Mouse (Mus musculus) heart, adult 2 months (tissue): ENCODE results near the gene Fam234b. TPM values are rescaled to one million over a fixed set of nuclear protein-coding genes. Genes with fewer than 3 reads are reported as not detected.
A peak's percentile ranks its signal among the peaks of the same experiment; 100 is the strongest.

Source experiments
- DNase-seq, 2 experiments: peaks; one replicate each; pipeline ENCODE4 v3.0.0; 2021
- H3K27ac ChIP-seq: fragments of 200-600 bp; 2 replicates; pipeline ENCODE4 v1.8.1; 2022
- H3K27me3 ChIP-seq: fragments of 200-500 bp; 2 replicates; pipeline ENCODE4 v1.6.1; 2012; ENCODE audit warnings: mild to moderate bottlenecking, low read length, inconsistent platforms, mixed read lengths; ENCODE audit not compliant: control insufficient read depth, insufficient read depth
- H3K36me3 ChIP-seq: fragments of 200-500 bp; 2 replicates; pipeline ENCODE4 v1.6.1; 2012; ENCODE audit warnings: low read length, inconsistent platforms; ENCODE audit not compliant: control insufficient read depth, insufficient read depth
- H3K4me1 ChIP-seq: fragments of 200-500 bp; 2 replicates; pipeline ENCODE4 v1.6.1; 2011; ENCODE audit warnings: low read length; ENCODE audit not compliant: control insufficient read depth, insufficient read depth
- H3K4me3 ChIP-seq: fragments of 200-600 bp; 2 replicates; pipeline ENCODE4 v1.8.1; 2022
- H3K79me2 ChIP-seq: fragments of 200-500 bp; replicated peaks from 2 replicates; pipeline ENCODE4 v1.6.1; 2012; ENCODE audit warnings: mild to moderate bottlenecking, inconsistent platforms, low read length, moderate library complexity, mixed read lengths; ENCODE audit not compliant: control insufficient read depth, insufficient read depth
- H3K9ac ChIP-seq: fragments of 200-500 bp; 2 replicates; pipeline ENCODE4 v1.6.1; 2012; ENCODE audit warnings: low read depth, mild to moderate bottlenecking, control low read depth, inconsistent platforms, low read length, mixed read lengths
- CTCF ChIP-seq: fragments of 200-600 bp; IDR thresholded peaks from 2 replicates; pipeline ENCODE4 v1.8.1; 2022; ENCODE audit warnings: antibody characterized with exemption, mild to moderate bottlenecking, moderate library complexity
- EP300 ChIP-seq: fragments of 200-500 bp; IDR thresholded peaks from 2 replicates; pipeline ENCODE4 v1.6.1; 2011; ENCODE audit warnings: low read depth, low read length, control low read depth; ENCODE audit not compliant: insufficient read depth
- POLR2A ChIP-seq: fragments of 200-500 bp; IDR thresholded peaks from 2 replicates; pipeline ENCODE4 v1.6.1; 2011; ENCODE audit warnings: mild to moderate bottlenecking, low read depth, low read length, control low read depth; ENCODE audit not compliant: insufficient read depth
- WGBS: fragments of 180-500 bp; shearing (Covaris S2); methylation state at CpG from one replicate; pipeline ENCODE4 v1.1.7; 2018; 5-methylcytosine and 5-hydroxymethylcytosine counted together
- intact Hi-C: fragments of 180-260 bp; cut with DNase I; formaldehyde crosslinking; loops from one replicate; pipeline ENCODE4 v1.15.1; 2025
- polyA plus RNA-seq: library from polyadenylated mRNA; depleted of rRNA; stranded (reverse); fragments of >200 nt; gene quantifications from 2 replicates; pipeline ENCODE4 v1.2.3, GENCODE M21; 2012
- total RNA-seq, 2 experiments: library from RNA; stranded (reverse); gene quantifications; 2 replicates each; pipeline ENCODE4 v1.2.3; 2021

Gene Fam234b
- total and polyA plus RNA-seq, 3 experiments = 5.8 to 9.5 (median 6.4) TPM

- intact Hi-C loops = no loop called here
- 89% methylated on average over 8 of the region's 8 CpGs for WGBS
- H3K4me1 ChIP-seq = peaks cover 2% of the 10 kb centered on the region; the same call in 1 of the 2 replicates
- no peak overlapping the region for H3K4me3 ChIP-seq
- no peaks in the 10 kb centered on the region for H3K36me3 ChIP-seq
- no peak for DNase-seq
- no peaks in the 10 kb centered on the region for H3K27me3 ChIP-seq
- no peak overlapping the region for H3K27ac ChIP-seq
- TF ChIP-seq CTCF = no peak
- TF ChIP-seq POLR2A = no peak
- TF ChIP-seq EP300 = no peak
- no peak overlapping the region for H3K9ac ChIP-seq
- no peaks in the 10 kb centered on the region for H3K79me2 ChIP-seq
Measured at GRCm38 (mm10) chr6:135240361-135240760, 42.6 kb downstream of the Fam234b start.

- Histone ChIP-seq H3K9ac (no peak overlapping the region), H3K79me2 (no peaks in the 10 kb centered on the region), H3K4me3 (no peak overlapping the region), H3K4me1 (peaks cover 5% of the 10 kb centered on the region), H3K36me3 (no peaks in the 10 kb centered on the region), H3K27me3 (no peaks in the 10 kb centered on the region), H3K27ac (no peak overlapping the region)
- TF ChIP-seq CTCF = no peak
- 81% methylated on average over 8 of the region's 8 CpGs for WGBS
- intact Hi-C loops = loop anchor here (5.0 kb wide), 1 partner anchor 158 kb away; no protein-coding TSS in a partner anchor
- no peak for DNase-seq
Measured at GRCm38 (mm10) chr6:135245586-135245985, 47.8 kb downstream of the Fam234b start.

GRCm38 (mm10) chr6:135247861-135248260 lies 50.1 kb downstream of the Fam234b start:
- DNase-seq = no peak
- Histone ChIP-seq H3K9ac (no peak overlapping the region), H3K36me3 (no peaks in the 10 kb centered on the region), H3K27me3 (no peaks in the 10 kb centered on the region), H3K79me2 (no peaks in the 10 kb centered on the region), H3K4me1 (peaks cover 13% of the 10 kb centered on the region), H3K4me3 (no peak overlapping the region), H3K27ac (no peak overlapping the region)
- TF ChIP-seq EP300 = no peak
- TF ChIP-seq CTCF = no peak
- TF ChIP-seq POLR2A = no peak
- intact Hi-C loops = loop anchor here (5.0 kb wide), 1 partner anchor 161 kb away; no protein-coding TSS in a partner anchor
- WGBS = 52% methylated on average over 6 of the region's 6 CpGs

- Histone ChIP-seq H3K4me1 (peaks cover 15% of the 10 kb centered on the region), H3K9ac (peak overlapping the region; percentile 21; the same call in 1 of the 2 replicates), H3K27me3 (no peaks in the 10 kb centered on the region), H3K79me2 (no peaks in the 10 kb centered on the region), H3K4me3 (peak overlapping the region; percentile 3; the same call in 1 of the 2 replicates), H3K36me3 (no peaks in the 10 kb centered on the region), H3K27ac (peak overlapping the region; percentile 61)
- 21% methylated on average over 19 of the region's 19 CpGs for WGBS
- DNase-seq = peak; percentile 77 to 81
- TF ChIP-seq POLR2A (no peak), EP300 (peak; percentile 94), CTCF (peak; percentile 95)
- intact Hi-C loops = loop anchor here (1.0 to 5.0 kb wide), 4 partner anchors 115 to 163 kb away; no protein-coding TSS in a partner anchor
Measured at GRCm38 (mm10) chr6:135249846-135250531, 52.2 kb downstream of the Fam234b start.

DNA sequence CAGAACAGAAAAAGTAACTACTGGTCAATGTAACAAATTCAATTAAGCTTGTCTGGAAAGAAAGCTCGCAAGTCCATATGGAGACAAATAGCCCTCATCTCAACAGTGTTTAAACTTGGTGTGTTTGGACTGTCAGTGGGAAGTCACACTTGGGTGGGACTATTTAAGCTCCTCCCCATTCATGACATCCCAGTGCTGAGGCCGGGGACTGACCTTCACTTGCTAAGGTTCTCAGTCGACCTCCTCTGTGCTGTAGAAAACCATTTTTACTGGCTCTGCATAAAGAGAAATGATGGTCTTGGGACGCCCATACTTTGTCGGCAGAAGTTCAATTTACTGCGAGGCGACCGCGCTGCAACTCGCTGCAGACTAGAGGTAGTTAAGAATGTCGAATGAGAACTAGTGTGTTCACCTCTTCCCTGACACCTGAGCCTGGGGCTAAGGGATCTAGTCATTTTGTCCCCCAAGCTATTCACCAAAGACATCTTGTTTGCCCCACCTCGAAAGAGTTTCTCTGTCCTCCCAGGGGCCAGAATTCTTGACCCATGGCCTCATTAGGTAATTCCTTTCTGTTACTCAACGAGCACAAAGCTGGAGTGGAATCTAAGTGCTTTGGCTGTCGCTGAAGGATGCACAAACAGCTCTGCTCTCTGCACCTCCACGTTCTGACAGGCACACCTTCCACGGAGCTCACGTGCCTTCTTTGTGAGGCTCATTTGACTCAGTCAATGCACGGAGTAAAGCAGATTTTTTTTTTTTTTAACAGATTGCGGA lies 53.3 kb downstream of the Fam234b start:
- Histone ChIP-seq H3K4me3 (no peak overlapping the region), H3K27me3 (no peaks in the 10 kb centered on the region), H3K4me1 (peaks cover 15% of the 10 kb centered on the region), H3K27ac (peak overlapping the region; percentile 58), H3K9ac (no peak overlapping the region), H3K36me3 (no peaks in the 10 kb centered on the region), H3K79me2 (no peaks in the 10 kb centered on the region)
- peak in 1 of 2 experiments; percentile 9 for DNase-seq
- intact Hi-C loops = loop anchor here (1.0 kb wide), 2 partner anchors 114 to 126 kb away; no protein-coding TSS in a partner anchor
- WGBS = 64% methylated on average over 19 of the region's 19 CpGs
- TF ChIP-seq CTCF = no peak
- TF ChIP-seq EP300 = no peak
- TF ChIP-seq POLR2A = no peak
